Mouse (Mus musculus): ENCODE measurements around the gene Fam76a. TPM values are rescaled to one million over a fixed set of nuclear protein-coding genes. Genes with fewer than 3 reads are reported as not detected.

Gene Fam76a
- polyA plus RNA-seq, 1 experiment from 2014 or later: 24.6 TPM

- ATAC-seq (ENCODE audit: low read depth): no peak
- Histone ChIP-seq H3K4me2 (ENCODE audit: low read depth, low read length) (no peak overlapping the region), H3K4me3 (ENCODE audit: low read depth, low read length) (no peak overlapping the region), H3K27me3 (ENCODE audit: control insufficient read depth, insufficient read depth, low read depth, low read length) (no peaks in the 10 kb centered on the region), H3K9me3 (replicated peaks; ENCODE audit: control insufficient read depth, low read length) (no peaks in the 10 kb centered on the region), H3K4me1 (ENCODE audit: control insufficient read depth, low read depth, low read length) (no peaks in the 10 kb centered on the region), H3K27ac (ENCODE audit: low read length) (no peak overlapping the region), H3K9ac (ENCODE audit: low read depth, low read length) (no peak overlapping the region), H3K36me3 (ENCODE audit: control insufficient read depth, insufficient read depth) (peaks cover 45% of the 10 kb centered on the region)
- 68% methylated on average over 6 of the region's 6 CpGs for WGBS (ENCODE audit: insufficient replicate concordance)
Measured at GRCm38 (mm10) chr4:132912156-132912555, 10.2 kb downstream of the Fam76a start.

- peaks cover 34% of the 10 kb centered on the region for H3K36me3 ChIP-seq (ENCODE audit: control insufficient read depth, insufficient read depth)
- WGBS (ENCODE audit: insufficient replicate concordance): 84% methylated on average over 5 of the region's 5 CpGs
- no peak for ATAC-seq (ENCODE audit: low read depth)
Measured at GRCm38 (mm10) chr4:132905843-132906360, 16.5 kb downstream of the Fam76a start.

GRCm38 (mm10) chr4:132904765-132905309 is 17.5 kb downstream of the Fam76a start:
- Histone ChIP-seq H3K27me3 (ENCODE audit: control insufficient read depth, insufficient read depth, low read depth, low read length) (no peaks in the 10 kb centered on the region), H3K4me1 (ENCODE audit: control insufficient read depth, low read depth, low read length) (no peaks in the 10 kb centered on the region), H3K4me3 (ENCODE audit: low read depth, low read length) (no peak overlapping the region), H3K4me2 (ENCODE audit: low read depth, low read length) (no peak overlapping the region), H3K36me3 (ENCODE audit: control insufficient read depth, insufficient read depth) (peaks cover 26% of the 10 kb centered on the region), H3K27ac (ENCODE audit: low read length) (peak overlapping the region; percentile 9; the same call in 1 of the 2 replicates), H3K9me3 (replicated peaks; ENCODE audit: control insufficient read depth, low read length) (no peaks in the 10 kb centered on the region), H3K9ac (ENCODE audit: low read depth, low read length) (no peak overlapping the region)
- ATAC-seq (ENCODE audit: low read depth): no peak
- WGBS (ENCODE audit: insufficient replicate concordance): 70% methylated on average over 9 of the region's 9 CpGs

More at GRCm38 (mm10) chr4:132905843-132906360, 16.5 kb downstream of the Fam76a start:
- Histone ChIP-seq H3K9me3 (replicated peaks; ENCODE audit: control insufficient read depth, low read length) (no peaks in the 10 kb centered on the region), H3K27me3 (ENCODE audit: control insufficient read depth, insufficient read depth, low read depth, low read length) (no peaks in the 10 kb centered on the region), H3K4me2 (ENCODE audit: low read depth, low read length) (no peak overlapping the region), H3K9ac (ENCODE audit: low read depth, low read length) (no peak overlapping the region), H3K4me1 (ENCODE audit: control insufficient read depth, low read depth, low read length) (no peaks in the 10 kb centered on the region), H3K4me3 (ENCODE audit: low read depth, low read length) (no peak overlapping the region), H3K27ac (ENCODE audit: low read length) (no peak overlapping the region)

- no peaks in the 10 kb centered on the region for H3K27me3 ChIP-seq (ENCODE audit: control insufficient read depth, insufficient read depth, low read depth, low read length)
- peaks cover 20% of the 10 kb centered on the region for H3K36me3 ChIP-seq (ENCODE audit: control insufficient read depth, insufficient read depth)
Measured at GRCm38 (mm10) chr4:132904071-132904470, 18.3 kb downstream of the Fam76a start.

GRCm38 (mm10) chr4:132898197-132898596 is 24.2 kb downstream of the Fam76a start:
- Histone ChIP-seq H3K4me3 (ENCODE audit: low read depth, low read length) (no peak overlapping the region), H3K9ac (ENCODE audit: low read depth, low read length) (no peak overlapping the region), H3K27me3 (ENCODE audit: control insufficient read depth, insufficient read depth, low read depth, low read length) (no peaks in the 10 kb centered on the region), H3K4me2 (ENCODE audit: low read depth, low read length) (no peak overlapping the region), H3K4me1 (ENCODE audit: control insufficient read depth, low read depth, low read length) (no peaks in the 10 kb centered on the region), H3K9me3 (replicated peaks; ENCODE audit: control insufficient read depth, low read length) (no peaks in the 10 kb centered on the region), H3K27ac (ENCODE audit: low read length) (no peak overlapping the region), H3K36me3 (ENCODE audit: control insufficient read depth, insufficient read depth) (peaks cover 10% of the 10 kb centered on the region)
- ATAC-seq (ENCODE audit: low read depth): no peak
- WGBS (ENCODE audit: insufficient replicate concordance): 72% methylated on average over 9 of the region's 9 CpGs

More at GRCm38 (mm10) chr4:132904071-132904470, 18.3 kb downstream of the Fam76a start:
- Histone ChIP-seq H3K4me2 (ENCODE audit: low read depth, low read length) (no peak overlapping the region), H3K4me3 (ENCODE audit: low read depth, low read length) (no peak overlapping the region), H3K9ac (ENCODE audit: low read depth, low read length) (no peak overlapping the region), H3K27ac (ENCODE audit: low read length) (no peak overlapping the region), H3K9me3 (replicated peaks; ENCODE audit: control insufficient read depth, low read length) (no peaks in the 10 kb centered on the region), H3K4me1 (ENCODE audit: control insufficient read depth, low read depth, low read length) (no peaks in the 10 kb centered on the region)
- 54% methylated on average over 2 of the region's 2 CpGs for WGBS (ENCODE audit: insufficient replicate concordance)
- no peak for ATAC-seq (ENCODE audit: low read depth)

GRCm38 (mm10) chr4:132894402-132894801 is 28.0 kb downstream of the Fam76a start:
- no peaks in the 10 kb centered on the region for H3K27me3 ChIP-seq (ENCODE audit: control insufficient read depth, insufficient read depth, low read depth, low read length)
- H3K36me3 ChIP-seq (ENCODE audit: control insufficient read depth, insufficient read depth): no peaks in the 10 kb centered on the region
- ATAC-seq (ENCODE audit: low read depth): no peak
- H3K9me3 ChIP-seq (replicated peaks; ENCODE audit: control insufficient read depth, low read length): no peaks in the 10 kb centered on the region
- no peak overlapping the region for H3K9ac ChIP-seq (ENCODE audit: low read depth, low read length)
- no peaks in the 10 kb centered on the region for H3K4me1 ChIP-seq (ENCODE audit: control insufficient read depth, low read depth, low read length)
- H3K4me3 ChIP-seq (ENCODE audit: low read depth, low read length): no peak overlapping the region
- H3K27ac ChIP-seq (ENCODE audit: low read length): no peak overlapping the region
- WGBS (ENCODE audit: insufficient replicate concordance): 22% methylated on average over 7 of the region's 7 CpGs
- H3K4me2 ChIP-seq (ENCODE audit: low read depth, low read length): no peak overlapping the region

- no peaks in the 10 kb centered on the region for H3K36me3 ChIP-seq (ENCODE audit: control insufficient read depth, insufficient read depth)
- peak overlapping the region; percentile 98 for H3K4me2 ChIP-seq (ENCODE audit: low read depth, low read length)
- peaks cover 23% of the 10 kb centered on the region for H3K4me1 ChIP-seq (ENCODE audit: control insufficient read depth, low read depth, low read length)
- 10% methylated on average over 9 of the region's 9 CpGs for WGBS (ENCODE audit: insufficient replicate concordance)
- H3K27me3 ChIP-seq (ENCODE audit: control insufficient read depth, insufficient read depth, low read depth, low read length): no peaks in the 10 kb centered on the region
- no peak for ATAC-seq (ENCODE audit: low read depth)
- H3K9ac ChIP-seq (ENCODE audit: low read depth, low read length): peak overlapping the region; percentile 98
- peak overlapping the region; percentile 96 for H3K4me3 ChIP-seq (ENCODE audit: low read depth, low read length)
- no peaks in the 10 kb centered on the region for H3K9me3 ChIP-seq (replicated peaks; ENCODE audit: control insufficient read depth, low read length)
- H3K27ac ChIP-seq (ENCODE audit: low read length): peak overlapping the region; percentile 70; the same call in 1 of the 2 replicates
Measured at GRCm38 (mm10) chr4:132884844-132885374, 37.4 kb downstream of the Fam76a start.

GRCm38 (mm10) chr4:132884064-132884843 is 38.1 kb downstream of the Fam76a start, which contains the start of gene Stx12:
Gene Stx12 (minus strand): TSS chr4:132884509.
- ATAC-seq (ENCODE audit: low read depth): peak; percentile 94
- Histone ChIP-seq H3K9me3 (replicated peaks; ENCODE audit: control insufficient read depth, low read length) (no peaks in the 10 kb centered on the region), H3K9ac (ENCODE audit: low read depth, low read length) (peak within 1 kb of the TSS; percentile 98), H3K27ac (ENCODE audit: low read length) (peak within 1 kb of the TSS; percentile 91), H3K4me1 (ENCODE audit: control insufficient read depth, low read depth, low read length) (peaks cover 23% of the 10 kb centered on the region), H3K36me3 (ENCODE audit: control insufficient read depth, insufficient read depth) (no peaks in the 10 kb centered on the region), H3K27me3 (ENCODE audit: control insufficient read depth, insufficient read depth, low read depth, low read length) (no peaks in the 10 kb centered on the region), H3K4me3 (ENCODE audit: low read depth, low read length) (peak within 1 kb of the TSS; percentile 96), H3K4me2 (ENCODE audit: low read depth, low read length) (peak within 1 kb of the TSS; percentile 98)
- under 1% methylated on average over 72 of the region's 72 CpGs for WGBS (ENCODE audit: insufficient replicate concordance)
